Mouse (Mus musculus): ENCODE data around the gene Tbc1d4. TPM values are rescaled to one million over a fixed set of nuclear protein-coding genes. Genes with fewer than 3 reads are reported as not detected.

Tbc1d4 gene
- polyA plus RNA-seq, 1 experiment: 3.6 TPM

- H3K79me2 ChIP-seq (ENCODE audit: control insufficient read depth, insufficient read depth): no peaks in the 10 kb centered on the region
- TF ChIP-seq USF1 (IDR thresholded peaks at IDR 0.05; ENCODE audit: low read depth) (no peak), MAX (IDR thresholded peaks at IDR 0.05; ENCODE audit: low read depth) (no peak), E2F4 (IDR thresholded peaks at IDR 0.05; ENCODE audit: insufficient read depth) (no peak), MYOG (IDR thresholded peaks at IDR 0.05; ENCODE audit: control insufficient read depth in 1 of 3, insufficient read depth in 1 of 3, insufficient read length in 2 of 3, low read depth in 2 of 3) (peak in 1 of 3 experiments; percentile 52), REST (IDR thresholded peaks at IDR 0.05; ENCODE audit: insufficient read depth, insufficient read length) (no peak), MYOD1 (IDR thresholded peaks at IDR 0.05; ENCODE audit: control insufficient read depth in 1 of 3, insufficient read length in 2 of 3, low read depth in 2 of 3) (peak in 1 of 3 experiments; percentile 10)
- no peaks in the 10 kb centered on the region for H3K27me3 ChIP-seq (ENCODE audit: control insufficient read depth, insufficient read depth, insufficient read length)
- no peak overlapping the region for H3ac ChIP-seq (ENCODE audit: control insufficient read depth, insufficient read length)
- peak overlapping the region; percentile 48 for H3K4me2 ChIP-seq (ENCODE audit: low read depth)
- no peak overlapping the region for H3K4me3 ChIP-seq
- no peaks in the 10 kb centered on the region for H3K36me3 ChIP-seq (ENCODE audit: control insufficient read depth, insufficient read depth)
These were observed 90.7 kb downstream of the Tbc1d4 start for GRCm38 (mm10) chr14:101518259-101518658.

- Histone ChIP-seq H3K79me2 (ENCODE audit: control insufficient read depth, insufficient read depth) (no peaks in the 10 kb centered on the region), H3K4me3 (no peak overlapping the region), H3K4me2 (ENCODE audit: low read depth) (peak overlapping the region; percentile 48), H3K27me3 (ENCODE audit: control insufficient read depth, insufficient read depth, insufficient read length) (no peaks in the 10 kb centered on the region), H3ac (ENCODE audit: control insufficient read depth, insufficient read length) (no peak overlapping the region), H3K36me3 (ENCODE audit: control insufficient read depth, insufficient read depth) (no peaks in the 10 kb centered on the region)
- TF ChIP-seq REST (IDR thresholded peaks at IDR 0.05; ENCODE audit: insufficient read depth, insufficient read length) (no peak), POLR2AphosphoS2 (IDR thresholded peaks at IDR 0.05; ENCODE audit: insufficient read length, low read depth) (no peak), CEBPB (IDR thresholded peaks at IDR 0.05; ENCODE audit: insufficient read depth, poor library complexity, severe bottlenecking) (peak; percentile 19; the same call in 1 of the 2 replicates)
These were observed 91.2 kb downstream of the Tbc1d4 start for GRCm38 (mm10) chr14:101517801-101518200.

GRCm38 (mm10) chr14:101517341-101517740 is 91.7 kb downstream of the Tbc1d4 start:
- no peak overlapping the region for H3K4me2 ChIP-seq (ENCODE audit: low read depth)
- no peaks in the 10 kb centered on the region for H3K36me3 ChIP-seq (ENCODE audit: control insufficient read depth, insufficient read depth)
- H3ac ChIP-seq (ENCODE audit: control insufficient read depth, insufficient read length): no peak overlapping the region
- H3K27me3 ChIP-seq (ENCODE audit: control insufficient read depth, insufficient read depth, insufficient read length): no peaks in the 10 kb centered on the region
- no peaks in the 10 kb centered on the region for H3K79me2 ChIP-seq (ENCODE audit: control insufficient read depth, insufficient read depth)
- H3K4me3 ChIP-seq: no peak overlapping the region
- TF ChIP-seq REST (IDR thresholded peaks at IDR 0.05; ENCODE audit: insufficient read depth, insufficient read length) (no peak), MYOD1 (IDR thresholded peaks at IDR 0.05; ENCODE audit: control insufficient read depth in 1 of 3, insufficient read length in 2 of 3, low read depth in 2 of 3) (no peak), POLR2AphosphoS2 (IDR thresholded peaks at IDR 0.05; ENCODE audit: insufficient read length, low read depth) (no peak), TCF12 (IDR thresholded peaks at IDR 0.05; ENCODE audit: insufficient read depth, poor library complexity, severe bottlenecking) (no peak), SRF (IDR thresholded peaks at IDR 0.05; ENCODE audit: control insufficient read depth, insufficient read length, low read depth) (no peak), USF1 (IDR thresholded peaks at IDR 0.05; ENCODE audit: low read depth) (no peak), CEBPB (IDR thresholded peaks at IDR 0.05; ENCODE audit: insufficient read depth, poor library complexity, severe bottlenecking) (no peak), MAX (IDR thresholded peaks at IDR 0.05; ENCODE audit: low read depth) (no peak), TCF3 (IDR thresholded peaks at IDR 0.05; ENCODE audit: insufficient read length, low read depth) (no peak), E2F4 (IDR thresholded peaks at IDR 0.05; ENCODE audit: insufficient read depth) (no peak), MYOG (IDR thresholded peaks at IDR 0.05; ENCODE audit: control insufficient read depth in 1 of 3, insufficient read depth in 1 of 3, insufficient read length in 2 of 3, low read depth in 2 of 3) (no peak)

GRCm38 (mm10) chr14:101516864-101517263 is 92.1 kb downstream of the Tbc1d4 start:
- no peak overlapping the region for H3ac ChIP-seq (ENCODE audit: control insufficient read depth, insufficient read length)
- no peaks in the 10 kb centered on the region for H3K79me2 ChIP-seq (ENCODE audit: control insufficient read depth, insufficient read depth)
- H3K36me3 ChIP-seq (ENCODE audit: control insufficient read depth, insufficient read depth): no peaks in the 10 kb centered on the region
- H3K27me3 ChIP-seq (ENCODE audit: control insufficient read depth, insufficient read depth, insufficient read length): no peaks in the 10 kb centered on the region
- TF ChIP-seq POLR2AphosphoS2 (IDR thresholded peaks at IDR 0.05; ENCODE audit: insufficient read length, low read depth) (no peak), MYOG (IDR thresholded peaks at IDR 0.05; ENCODE audit: control insufficient read depth in 1 of 3, insufficient read depth in 1 of 3, insufficient read length in 2 of 3, low read depth in 2 of 3) (no peak), REST (IDR thresholded peaks at IDR 0.05; ENCODE audit: insufficient read depth, insufficient read length) (no peak), MYOD1 (IDR thresholded peaks at IDR 0.05; ENCODE audit: control insufficient read depth in 1 of 3, insufficient read length in 2 of 3, low read depth in 2 of 3) (no peak), E2F4 (IDR thresholded peaks at IDR 0.05; ENCODE audit: insufficient read depth) (no peak), CEBPB (IDR thresholded peaks at IDR 0.05; ENCODE audit: insufficient read depth, poor library complexity, severe bottlenecking) (no peak)
- no peak overlapping the region for H3K4me3 ChIP-seq
- H3K4me2 ChIP-seq (ENCODE audit: low read depth): no peak overlapping the region

GRCm38 (mm10) chr14:101516031-101516430 is 93.0 kb downstream of the Tbc1d4 start:
- Histone ChIP-seq H3K36me3 (ENCODE audit: control insufficient read depth, insufficient read depth) (no peaks in the 10 kb centered on the region), H3K4me3 (no peak overlapping the region)
- no peak for TF ChIP-seq MYOG (IDR thresholded peaks at IDR 0.05; ENCODE audit: control insufficient read depth in 1 of 3, insufficient read depth in 1 of 3, insufficient read length in 2 of 3, low read depth in 2 of 3)
- no peak for TF ChIP-seq REST (IDR thresholded peaks at IDR 0.05; ENCODE audit: insufficient read depth, insufficient read length)
- TF ChIP-seq CEBPB (IDR thresholded peaks at IDR 0.05; ENCODE audit: insufficient read depth, poor library complexity, severe bottlenecking): no peak
- TF ChIP-seq USF1 (IDR thresholded peaks at IDR 0.05; ENCODE audit: low read depth): no peak
- TF ChIP-seq MAX (IDR thresholded peaks at IDR 0.05; ENCODE audit: low read depth): no peak
- no peak for TF ChIP-seq TCF3 (IDR thresholded peaks at IDR 0.05; ENCODE audit: insufficient read length, low read depth)
- no peak for TF ChIP-seq POLR2A (IDR thresholded peaks at IDR 0.05; ENCODE audit: insufficient read length, low read depth)
- TF ChIP-seq E2F4 (IDR thresholded peaks at IDR 0.05; ENCODE audit: insufficient read depth): no peak

More at GRCm38 (mm10) chr14:101516031-101516430, 93.0 kb downstream of the Tbc1d4 start:
- H3K79me2 ChIP-seq (ENCODE audit: control insufficient read depth, insufficient read depth): no peaks in the 10 kb centered on the region
- no peak overlapping the region for H3K4me2 ChIP-seq (ENCODE audit: low read depth)
- no peak overlapping the region for H3ac ChIP-seq (ENCODE audit: control insufficient read depth, insufficient read length)
- H3K27me3 ChIP-seq (ENCODE audit: control insufficient read depth, insufficient read depth, insufficient read length): no peaks in the 10 kb centered on the region

All from myocyte (in vitro differentiated cells).